Mouse (Mus musculus) macrophage (primary cell): ENCODE results near the gene Sprr2a2. TPM values are rescaled to one million over a fixed set of nuclear protein-coding genes. Genes with fewer than 3 reads are reported as not detected.
"Not testable (repeated sequence)": the region's sequence is repeated elsewhere in the genome, so short reads cannot be mapped to it uniquely, and the experiment has no call there.

Source experiments
- H3K27ac ChIP-seq: fragments of 350-480 bp; formaldehyde crosslinking; 2 replicates; pipeline ENCODE4 v1.9.0; 2021
- H3K36me3 ChIP-seq: fragments of 350-480 bp; formaldehyde crosslinking; 2 replicates; pipeline ENCODE4 v1.9.0; 2021; ENCODE audit errors: inconsistent target
- H3K4me3 ChIP-seq: fragments of 350-480 bp; formaldehyde crosslinking; 2 replicates; pipeline ENCODE4 v1.9.0; 2021; ENCODE audit errors: inconsistent target
- H3K79me2 ChIP-seq: fragments of 350-480 bp; formaldehyde crosslinking; 2 replicates; pipeline ENCODE4 v1.9.0; 2021; ENCODE audit errors: inconsistent target
- WGBS: methylation state at CpG from one replicate; pipeline ENCODE4 v1.1.7; 2026; ENCODE audit warnings: inconsistent platforms; ENCODE audit not compliant: missing documents; 5-methylcytosine and 5-hydroxymethylcytosine counted together
- polyA plus RNA-seq: library from polyadenylated mRNA; stranded (reverse); fragments of 250-400 nt; gene quantifications from 3 replicates; pipeline ENCODE4 v1.2.4, GENCODE M21; 2018; ENCODE audit warnings: inconsistent platforms
- total RNA-seq, 78 experiments: library from RNA; depleted of rRNA; stranded (reverse); fragments of 250-400 nt; gene quantifications; 1 replicate in 9 of 78; 2 replicates in 24 of 78; 3 replicates in 43 of 78; 4 replicates in 2 of 78; pipeline ENCODE4 v1.2.4; 2018; ENCODE audit warnings: inconsistent platforms in 56 of 78

Gene Sprr2a2
- total RNA-seq (2018; cell fraction: chromatin; rRNA removed): not detected
- total RNA-seq (2018; cell fraction: cytosol; rRNA removed): not detected
- total RNA-seq (2018; cell fraction: nucleus; rRNA removed): not detected
- not detected in 3 replicates for polyA plus RNA-seq

- not testable (repeated sequence) for H3K27ac ChIP-seq, H3K79me2 ChIP-seq, H3K4me3 ChIP-seq, H3K36me3 ChIP-seq
- no CpG with 5 or more reads among the region's 2 CpGs for WGBS
Measured at GRCm38 (mm10) chr3:92215569-92215968, at the start of gene Sprr2a2, which contains the start of gene Sprr2a1. Gene Sprr2a2, plus strand, starts transcription at chr3:92215920. Gene Sprr2a1, plus strand, starts transcription at chr3:92215799.

- no peaks in the 10 kb centered on the region for H3K79me2 ChIP-seq
- 92% methylated on average over 3 of the region's 3 CpGs for WGBS
- H3K36me3 ChIP-seq: no peaks in the 10 kb centered on the region
- H3K27ac ChIP-seq: no peak overlapping the region
- no peak overlapping the region for H3K4me3 ChIP-seq
Measured at GRCm38 (mm10) chr3:92169847-92170246, 45.9 kb upstream of the Sprr2a2 start.

- Histone ChIP-seq H3K27ac (no peak overlapping the region), H3K4me3 (no peak overlapping the region), H3K36me3 (no peaks in the 10 kb centered on the region), H3K79me2 (no peaks in the 10 kb centered on the region)
- 55% methylated on average over 1 of the region's 1 CpGs for WGBS
Measured at GRCm38 (mm10) chr3:92176880-92177279, 38.8 kb upstream of the Sprr2a2 start.

GRCm38 (mm10) chr3:92195512-92196200 is 20.1 kb upstream of the Sprr2a2 start:
- Histone ChIP-seq H3K36me3 (no peaks in the 10 kb centered on the region), H3K27ac (no peak overlapping the region), H3K4me3 (no peak overlapping the region), H3K79me2 (no peaks in the 10 kb centered on the region)
- WGBS: 86% methylated on average over 6 of the region's 6 CpGs

DNA sequence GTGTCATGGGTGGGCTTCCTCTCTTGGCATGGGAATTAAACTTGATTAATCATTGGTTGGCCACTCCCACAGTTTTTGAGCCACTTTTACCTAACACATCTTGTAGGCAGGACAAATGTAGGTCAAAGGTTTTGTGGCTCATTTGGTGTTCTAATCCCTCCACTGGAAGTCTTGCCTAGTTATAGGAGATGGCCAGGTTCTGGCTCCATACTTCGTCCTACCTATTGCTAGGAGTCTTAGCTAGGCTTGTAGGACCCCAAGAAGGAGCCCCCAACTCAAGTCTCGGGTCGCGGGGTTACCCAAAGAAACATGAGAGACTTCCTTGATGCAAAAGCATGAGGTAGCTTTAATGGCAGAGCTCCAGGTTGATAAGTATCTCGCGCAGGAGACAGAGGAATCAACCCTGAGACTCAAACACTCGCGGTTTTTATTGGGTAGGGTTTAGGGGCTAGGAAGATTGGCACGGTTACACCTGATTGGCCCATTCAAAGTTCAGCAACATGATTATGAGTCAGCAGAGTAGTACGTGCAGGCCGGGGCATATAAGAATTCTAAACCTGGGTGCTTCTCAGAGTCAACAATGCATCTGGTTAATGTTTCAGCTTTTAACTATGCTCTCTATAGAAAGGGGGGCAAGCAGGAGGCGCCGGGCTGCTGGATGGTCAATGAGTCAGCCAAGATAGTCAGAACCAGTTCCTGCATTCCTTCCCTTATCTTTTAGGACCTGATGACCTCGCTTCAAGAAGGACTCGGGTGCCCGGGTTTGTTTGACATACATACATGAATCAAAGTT is 4.4 kb upstream of the Sprr2a2 start:
- not testable (repeated sequence) for H3K36me3 ChIP-seq, H3K79me2 ChIP-seq, H3K27ac ChIP-seq, H3K4me3 ChIP-seq
- no CpG with 5 or more reads among the region's 16 CpGs for WGBS

DNA sequence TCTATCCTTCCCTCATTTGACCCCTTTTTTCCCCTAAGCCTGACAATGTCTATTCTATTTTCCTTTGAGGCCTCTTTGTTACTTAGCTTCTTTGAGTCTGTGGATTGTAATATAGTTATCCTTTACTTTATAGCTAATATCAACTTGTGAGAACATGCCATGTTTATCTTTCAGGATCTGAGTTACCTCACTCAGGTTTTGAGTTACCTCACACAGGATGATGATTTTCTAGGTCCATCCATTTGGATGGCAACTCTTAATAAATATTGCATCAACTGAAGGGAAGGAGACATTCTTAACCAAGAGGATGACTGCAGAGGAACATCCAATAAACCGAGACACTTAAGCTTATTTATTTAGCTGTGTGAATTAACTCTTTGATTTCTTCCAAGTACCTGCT is 3.7 kb upstream of the Sprr2a2 start:
- WGBS: no CpG with 5 or more reads among the region's 1 CpGs

GRCm38 (mm10) chr3:92213651-92214050 is 2.1 kb upstream of the Sprr2a2 start:
- H3K36me3 ChIP-seq, H3K27ac ChIP-seq, H3K79me2 ChIP-seq, H3K4me3 ChIP-seq: not testable (repeated sequence)

More for the DNA sequence above, 3.7 kb upstream of the Sprr2a2 start:
- H3K79me2 ChIP-seq, H3K36me3 ChIP-seq, H3K27ac ChIP-seq, H3K4me3 ChIP-seq: not testable (repeated sequence)

- no CpG with 5 or more reads among the region's 8 CpGs for WGBS
- H3K79me2 ChIP-seq, H3K4me3 ChIP-seq, H3K36me3 ChIP-seq, H3K27ac ChIP-seq: not testable (repeated sequence)
Measured at GRCm38 (mm10) chr3:92219031-92219430, 3.3 kb downstream of the Sprr2a2 start.

DNA sequence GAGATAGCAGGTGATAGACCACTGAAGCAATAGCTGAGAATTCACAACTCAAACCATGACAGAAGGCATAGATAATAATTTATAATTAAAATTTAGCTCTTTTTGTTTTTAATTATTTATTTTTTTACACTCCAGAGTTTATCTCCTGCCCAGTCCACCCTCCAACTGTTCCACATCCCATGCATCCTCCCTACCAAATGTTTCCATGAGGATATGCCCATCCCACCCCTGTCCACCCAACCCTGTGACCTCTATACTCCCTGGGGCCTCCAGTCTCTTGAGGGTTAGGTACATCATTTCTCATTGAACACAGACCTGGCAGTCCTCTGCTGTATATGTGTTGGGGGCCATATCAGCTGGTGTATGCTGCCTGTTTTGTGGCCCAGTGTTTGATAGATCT is 8.0 kb downstream of the Sprr2a2 start:
- H3K27ac ChIP-seq, H3K36me3 ChIP-seq, H3K4me3 ChIP-seq, H3K79me2 ChIP-seq: not testable (repeated sequence)

DNA sequence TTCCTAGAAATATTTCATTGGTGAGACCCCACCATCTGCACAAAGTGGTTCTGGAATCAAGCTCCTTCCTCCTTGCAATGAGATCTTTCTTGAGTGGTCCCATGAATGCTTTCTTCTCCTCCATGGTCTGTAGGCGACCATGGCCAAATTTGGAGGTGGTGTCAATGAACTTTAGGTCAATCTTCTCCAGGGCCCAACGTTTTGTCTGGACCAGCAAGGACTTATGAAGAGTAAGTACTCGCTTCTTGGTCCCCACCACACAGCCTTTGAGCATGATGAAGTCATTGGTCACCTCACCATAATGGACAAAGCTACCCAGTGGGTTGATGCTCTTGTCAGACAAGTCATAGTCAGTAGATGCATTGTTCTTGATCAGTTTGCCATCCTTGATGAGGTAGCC is 11.7 kb downstream of the Sprr2a2 start:
- 66% methylated on average over 3 of the region's 3 CpGs for WGBS
- H3K4me3 ChIP-seq, H3K36me3 ChIP-seq: not testable (repeated sequence)

GRCm38 (mm10) chr3:92236463-92237189 is 20.9 kb downstream of the Sprr2a2 start:
- WGBS: no CpG with 5 or more reads among the region's 5 CpGs

More for the DNA sequence above, 11.7 kb downstream of the Sprr2a2 start:
- H3K79me2 ChIP-seq, H3K27ac ChIP-seq: not testable (repeated sequence)

GRCm38 (mm10) chr3:92238736-92239135 is 23.0 kb downstream of the Sprr2a2 start:
- not testable (repeated sequence) for H3K79me2 ChIP-seq, H3K27ac ChIP-seq, H3K4me3 ChIP-seq, H3K36me3 ChIP-seq

More at GRCm38 (mm10) chr3:92236463-92237189, 20.9 kb downstream of the Sprr2a2 start:
- not testable (repeated sequence) for H3K4me3 ChIP-seq, H3K36me3 ChIP-seq, H3K79me2 ChIP-seq, H3K27ac ChIP-seq

GRCm38 (mm10) chr3:92239197-92239596 is 23.5 kb downstream of the Sprr2a2 start:
- no CpG with 5 or more reads among the region's 1 CpGs for WGBS
- H3K27ac ChIP-seq, H3K36me3 ChIP-seq, H3K79me2 ChIP-seq, H3K4me3 ChIP-seq: not testable (repeated sequence)

- not testable (repeated sequence) for H3K4me3 ChIP-seq, H3K27ac ChIP-seq, H3K36me3 ChIP-seq, H3K79me2 ChIP-seq
Measured at GRCm38 (mm10) chr3:92244833-92245232, 29.1 kb downstream of the Sprr2a2 start.

DNA sequence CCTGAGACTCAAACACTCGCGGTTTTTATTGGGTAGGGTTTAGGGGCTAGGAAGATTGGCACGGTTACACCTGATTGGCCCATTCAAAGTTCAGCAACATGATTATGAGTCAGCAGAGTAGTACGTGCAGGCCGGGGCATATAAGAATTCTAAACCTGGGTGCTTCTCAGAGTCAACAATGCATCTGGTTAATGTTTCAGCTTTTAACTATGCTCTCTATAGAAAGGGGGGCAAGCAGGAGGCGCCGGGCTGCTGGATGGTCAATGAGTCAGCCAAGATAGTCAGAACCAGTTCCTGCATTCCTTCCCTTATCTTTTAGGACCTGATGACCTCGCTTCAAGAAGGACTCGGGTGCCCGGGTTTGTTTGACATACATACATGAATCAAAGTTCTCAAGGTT is 30.5 kb downstream of the Sprr2a2 start:
- H3K27ac ChIP-seq, H3K79me2 ChIP-seq, H3K36me3 ChIP-seq, H3K4me3 ChIP-seq: not testable (repeated sequence)
- no CpG with 5 or more reads among the region's 10 CpGs for WGBS
